Mouse (Mus musculus): ENCODE results near the gene 4930595D18Rik. TPM values are rescaled to one million over a fixed set of nuclear protein-coding genes. Genes with fewer than 3 reads are reported as not detected.

4930595D18Rik gene
- total RNA-seq, 4 experiments from 2014 or later, result not detected

GRCm38 (mm10) chr12:111165831-111166591 is 18.3 kb downstream of the 4930595D18Rik start, which contains the start of gene Traf3:
Traf3 (plus strand) TSS chr12:111166370.
- DNase-seq (ENCODE audit: low spot score), result peak; percentile 60

GRCm38 (mm10) chr12:111165146-111165812 is 19.0 kb downstream of the 4930595D18Rik start:
- peak; percentile 10 for DNase-seq (ENCODE audit: low spot score)

- DNase-seq (ENCODE audit: low spot score), result peak; percentile 89
These were observed 20.0 kb downstream of the 4930595D18Rik start for GRCm38 (mm10) chr12:111164310-111164751.

GRCm38 (mm10) chr12:111162312-111163061 is 21.8 kb downstream of the 4930595D18Rik start:
- no peak for DNase-seq (ENCODE audit: low spot score)

GRCm38 (mm10) chr12:111161943-111162311 is 22.4 kb downstream of the 4930595D18Rik start:
- DNase-seq (ENCODE audit: low spot score), result no peak

- DNase-seq (ENCODE audit: low spot score), result no peak
These were observed 23.4 kb downstream of the 4930595D18Rik start for GRCm38 (mm10) chr12:111160871-111161270.

GRCm38 (mm10) chr12:111159659-111160428 is 24.4 kb downstream of the 4930595D18Rik start:
- peak; percentile 19 for DNase-seq (ENCODE audit: low spot score)

- no peak for DNase-seq (ENCODE audit: low spot score)
These were observed 28.5 kb downstream of the 4930595D18Rik start for GRCm38 (mm10) chr12:111155756-111156155.

GRCm38 (mm10) chr12:111154641-111155040 is 29.6 kb downstream of the 4930595D18Rik start:
- DNase-seq (ENCODE audit: low spot score), result no peak

- no peak for DNase-seq (ENCODE audit: low spot score)
These were observed 30.3 kb downstream of the 4930595D18Rik start for GRCm38 (mm10) chr12:111153946-111154345.

- DNase-seq (ENCODE audit: low spot score), result no peak
These were observed 31.1 kb downstream of the 4930595D18Rik start for GRCm38 (mm10) chr12:111152981-111153710.

GRCm38 (mm10) chr12:111152579-111152978 is 31.7 kb downstream of the 4930595D18Rik start:
- no peak for DNase-seq (ENCODE audit: low spot score)

GRCm38 (mm10) chr12:111151422-111152156 is 32.7 kb downstream of the 4930595D18Rik start:
- no peak for DNase-seq (ENCODE audit: low spot score)

- DNase-seq (ENCODE audit: low spot score), result no peak
These were observed 34.1 kb downstream of the 4930595D18Rik start for GRCm38 (mm10) chr12:111150236-111150596.

GRCm38 (mm10) chr12:111149495-111150235 is 34.6 kb downstream of the 4930595D18Rik start:
- no peak for DNase-seq (ENCODE audit: low spot score)

GRCm38 (mm10) chr12:111145269-111145668 is 39.0 kb downstream of the 4930595D18Rik start:
- no peak for DNase-seq (ENCODE audit: low spot score)

GRCm38 (mm10) chr12:111144598-111144997 is 39.7 kb downstream of the 4930595D18Rik start:
- DNase-seq (ENCODE audit: low spot score), result no peak

GRCm38 (mm10) chr12:111143509-111144063 is 40.7 kb downstream of the 4930595D18Rik start:
- DNase-seq (ENCODE audit: low spot score), result peak; percentile 36

GRCm38 (mm10) chr12:111143005-111143508 is 41.2 kb downstream of the 4930595D18Rik start:
- no peak for DNase-seq (ENCODE audit: low spot score)

Measured in heart, adult 8-10 months (tissue).